In genomic region chr5:84519836-84520235, GRCm38 (mm10) we compare ENCODE assay signal across 26 mouse cellular contexts.
A peak's percentile ranks its signal among the peaks of the same experiment; 100 is the strongest.
DNase-seq lines count a peak whose midpoint lies in the region; ATAC-seq and TF ChIP-seq lines count a peak whose summit lies in the region.
"Had no signal": no experiment of that assay in that cellular context is flagged by ENCODE, and none has a peak within 500 bp of the region (broad histone marks: within the 10 kb centered on the region; RNA-seq: fewer than 3 reads in every experiment).

No protein-coding gene starts in this region.

- no peak overlapping the region for H3K4me2 ChIP-seq in forebrain, embryonic 14.5 days (ENCODE audit: low read length)
- H3K4me2 ChIP-seq in lung, embryonic 14.5 days = no peak overlapping the region
- no peak overlapping the region for H3K4me2 ChIP-seq in limb, embryonic 14.5 days (replicated peaks; ENCODE audit: low read depth, low read length, severe bottlenecking)
- H3K4me2 ChIP-seq: embryonic facial prominence, embryonic 12.5 days; forebrain, embryonic 13.5 days; heart, embryonic 11.5 days; hindbrain, embryonic 13.5 days had no signal

- peak; percentile 32 for DNase-seq in forebrain, embryonic 14.5 days (ENCODE audit: low spot score)
- DNase-seq in forebrain, embryonic 10.5 days (ENCODE audit: extremely low spot score, low spot score) = no peak
- DNase-seq in lung, embryonic 14.5 days = peak; percentile 69
- DNase-seq in lung, postnatal 14 days = no peak
- DNase-seq in brain, adult 2 months (ENCODE audit: low read depth, low spot score) = peak; percentile 2
- peak; percentile 67 for DNase-seq in limb, embryonic 14.5 days (ENCODE audit: low spot score)
- no peak for DNase-seq in adrenal gland, postnatal 25 days
- DNase-seq: adrenal gland, postnatal 10 days; B cell, adult 2 months; cerebellum, adult 18-20 months; cerebellum, adult 9-10 months; cerebellum, postnatal 14 days; forebrain, postnatal 0 days; gastrocnemius, adult 2 months; gastrocnemius, postnatal 14 days; heart, adult 11 months had no signal

- no peak for TF ChIP-seq POLR2A in limb, embryonic 14.5 days (IDR thresholded peaks at IDR 0.05; ENCODE audit: borderline replicate concordance, extremely low read depth, insufficient read depth, insufficient read length)

- no peak for ATAC-seq in forebrain, embryonic 14.5 days
- ATAC-seq in lung, embryonic 14.5 days (ENCODE audit: insufficient read depth) = no peak
- no peak for ATAC-seq in limb, embryonic 14.5 days (ENCODE audit: low FRiP score, low read depth)
- ATAC-seq: forebrain, embryonic 13.5 days; forebrain, postnatal 0 days; hindbrain, embryonic 16.5 days; inflammation-experienced regulatory T-cells, adult 6 months; Patski had no signal

- no peak overlapping the region for H3K27ac ChIP-seq in forebrain, embryonic 14.5 days (ENCODE audit: low read depth, low read length)
- H3K27ac ChIP-seq in forebrain, embryonic 10.5 days = no peak overlapping the region
- no peak overlapping the region for H3K27ac ChIP-seq in lung, embryonic 14.5 days (ENCODE audit: low read depth)
- H3K27ac ChIP-seq in limb, embryonic 14.5 days (replicated peaks; ENCODE audit: low read depth, low read length) = no peak overlapping the region
- H3K27ac ChIP-seq: embryonic facial prominence, embryonic 12.5 days; forebrain, embryonic 13.5 days; gastrocnemius, adult 2 months; hindbrain, embryonic 13.5 days had no signal

- no peaks in the 10 kb centered on the region for H3K4me1 ChIP-seq in forebrain, embryonic 14.5 days (ENCODE audit: control insufficient read depth, insufficient read depth, low read length)
- H3K4me1 ChIP-seq in forebrain, embryonic 10.5 days = no peaks in the 10 kb centered on the region
- no peaks in the 10 kb centered on the region for H3K4me1 ChIP-seq in lung, embryonic 14.5 days (ENCODE audit: insufficient read depth)
- H3K4me1 ChIP-seq in limb, embryonic 14.5 days (ENCODE audit: control insufficient read depth, insufficient read depth, low read length) = no peaks in the 10 kb centered on the region
- H3K4me1 ChIP-seq: embryonic facial prominence, embryonic 12.5 days; forebrain, embryonic 13.5 days; hindbrain, embryonic 13.5 days had no signal

- H3K27me3 ChIP-seq in forebrain, embryonic 14.5 days (replicated peaks; ENCODE audit: control insufficient read depth, insufficient read depth, low read length) = no peaks in the 10 kb centered on the region
- no peaks in the 10 kb centered on the region for H3K27me3 ChIP-seq in forebrain, embryonic 10.5 days (ENCODE audit: poor library complexity, severe bottlenecking)
- no peaks in the 10 kb centered on the region for H3K27me3 ChIP-seq in lung, embryonic 14.5 days (ENCODE audit: insufficient read depth, low read length)
- H3K27me3 ChIP-seq in limb, embryonic 14.5 days (ENCODE audit: control insufficient read depth, insufficient read depth, low read length) = no peaks in the 10 kb centered on the region
- H3K27me3 ChIP-seq: CH12.LX; embryonic facial prominence, embryonic 12.5 days; forebrain, embryonic 13.5 days; hindbrain, embryonic 13.5 days; Patski had no signal

- H3K4me3 ChIP-seq in forebrain, embryonic 14.5 days (ENCODE audit: low read depth, low read length) = no peak overlapping the region
- no peak overlapping the region for H3K4me3 ChIP-seq in forebrain, embryonic 10.5 days
- no peak overlapping the region for H3K4me3 ChIP-seq in lung, embryonic 14.5 days (ENCODE audit: low read depth, low read length)
- H3K4me3 ChIP-seq in limb, embryonic 14.5 days (replicated peaks; ENCODE audit: low read length) = no peak overlapping the region
- H3K4me3 ChIP-seq: embryonic facial prominence, embryonic 12.5 days; erythroblast, embryonic 14.5 days; forebrain, embryonic 13.5 days; gastrocnemius, adult 2 months; hindbrain, embryonic 13.5 days had no signal

- H3K9ac ChIP-seq in forebrain, embryonic 14.5 days (ENCODE audit: low read length) = no peak overlapping the region
- H3K9ac ChIP-seq in lung, embryonic 14.5 days = no peak overlapping the region
- no peak overlapping the region for H3K9ac ChIP-seq in limb, embryonic 14.5 days (ENCODE audit: low read depth, low read length, severe bottlenecking)
- H3K9ac ChIP-seq: embryonic facial prominence, embryonic 12.5 days; forebrain, embryonic 13.5 days; forebrain, postnatal 0 days; hindbrain, embryonic 13.5 days had no signal

- no peaks in the 10 kb centered on the region for H3K36me3 ChIP-seq in forebrain, embryonic 14.5 days (ENCODE audit: control insufficient read depth, insufficient read depth, low read length)
- no peaks in the 10 kb centered on the region for H3K36me3 ChIP-seq in forebrain, embryonic 10.5 days (replicated peaks)
- no peaks in the 10 kb centered on the region for H3K36me3 ChIP-seq in lung, embryonic 14.5 days (ENCODE audit: insufficient read depth)
- no peaks in the 10 kb centered on the region for H3K36me3 ChIP-seq in limb, embryonic 14.5 days (ENCODE audit: control insufficient read depth, insufficient read depth, low read length)
- H3K36me3 ChIP-seq: embryonic facial prominence, embryonic 12.5 days; G1E; hindbrain, embryonic 13.5 days had no signal

- H3K9me3 ChIP-seq in forebrain, embryonic 14.5 days (replicated peaks; ENCODE audit: control insufficient read depth, low read length) = no peaks in the 10 kb centered on the region
- no peaks in the 10 kb centered on the region for H3K9me3 ChIP-seq in forebrain, embryonic 10.5 days
- H3K9me3 ChIP-seq in lung, embryonic 14.5 days (ENCODE audit: low read depth, low read length) = no peaks in the 10 kb centered on the region
- no peaks in the 10 kb centered on the region for H3K9me3 ChIP-seq in limb, embryonic 14.5 days (ENCODE audit: control insufficient read depth, low read length)
- H3K9me3 ChIP-seq: embryonic facial prominence, embryonic 12.5 days; forebrain, embryonic 13.5 days; G1E; hindbrain, embryonic 13.5 days had no signal

- TF ChIP-seq CTCF in lung, embryonic 14.5 days (IDR thresholded peaks at IDR 0.05; ENCODE audit: low read depth) = no peak

Comparison
In these comparisons a context has a peak if more than half of its experiments do, and no peak if none do; other contexts are left out.
1. DNase-seq: peak in forebrain, embryonic 14.5 days (single experiment), lung, embryonic 14.5 days (single experiment), brain, adult 2 months (single experiment) and limb, embryonic 14.5 days (single experiment); none in forebrain, embryonic 10.5 days (single experiment), lung, postnatal 14 days (single experiment) and adrenal gland, postnatal 25 days (single experiment).